Mouse (Mus musculus) stomach, embryonic 15.5 days (tissue): ENCODE results near the gene Gm6525. TPM values are rescaled to one million over a fixed set of nuclear protein-coding genes. Genes with fewer than 3 reads are reported as not detected.

ENCODE experiments used
- ATAC-seq: fragments of 200-750 bp; cut with Nextera tagmentation; 2 replicates; pipeline ENCODE4 v1.8.0; 2017; ENCODE audit warnings: low read depth, moderate number of reproducible peaks, moderate TSS enrichment; ENCODE audit not compliant: insufficient read depth, low FRiP score
- H3K27ac ChIP-seq: fragments of 300-500 bp; sonication (generic); 2 replicates; pipeline ENCODE4 v1.5.1; 2015; ENCODE audit warnings: mild to moderate bottlenecking, inconsistent platforms
- H3K27me3 ChIP-seq: fragments of 300-500 bp; sonication (generic); replicated peaks from 2 replicates; pipeline ENCODE4 v1.6.1; 2015; ENCODE audit warnings: inconsistent platforms
- H3K36me3 ChIP-seq: fragments of 300-500 bp; sonication (generic); 2 replicates; pipeline ENCODE4 v1.6.1; 2015; ENCODE audit warnings: inconsistent platforms
- H3K4me1 ChIP-seq: fragments of 300-500 bp; sonication (generic); 2 replicates; pipeline ENCODE4 v1.6.1; 2015; ENCODE audit warnings: inconsistent platforms
- H3K4me2 ChIP-seq: fragments of 300-500 bp; sonication (generic); 2 replicates; pipeline ENCODE4 v1.6.1; 2015; ENCODE audit warnings: mild to moderate bottlenecking, inconsistent platforms
- H3K4me3 ChIP-seq: fragments of 300-500 bp; sonication (generic); replicated peaks from 2 replicates; pipeline ENCODE4 v1.5.1; 2015; ENCODE audit warnings: inconsistent platforms
- H3K9ac ChIP-seq: fragments of 300-500 bp; sonication (generic); 2 replicates; pipeline ENCODE4 v1.6.1; 2015; ENCODE audit warnings: inconsistent platforms
- H3K9me3 ChIP-seq: fragments of 300-500 bp; sonication (generic); 2 replicates; pipeline ENCODE4 v1.6.1; 2016; ENCODE audit warnings: inconsistent platforms
- WGBS: fragments of 180-500 bp; shearing (Covaris S2); methylation state at CpG from one replicate; pipeline ENCODE4 v1.1.7; 2015; 5-methylcytosine and 5-hydroxymethylcytosine counted together
- polyA plus RNA-seq: library from polyadenylated mRNA; unstranded; fragments of >200 nt; fragmentation: Nextera tagmentation; extraction: Ambion mirVana; gene quantifications from 2 replicates; pipeline ENCODE4 v1.2.1, GENCODE M21; 2015

Gene Gm6525
- polyA plus RNA-seq, 1 experiment from 2014 or later: 1.2 TPM

GRCm38 (mm10) chr3:84217118-84217960, 43.4 kb downstream of the Gm6525 start:
- Histone ChIP-seq H3K4me3 (no peak overlapping the region), H3K4me1 (peaks cover 3% of the 10 kb centered on the region; the same call in 1 of the 2 replicates), H3K36me3 (no peaks in the 10 kb centered on the region), H3K9me3 (no peaks in the 10 kb centered on the region), H3K4me2 (no peak overlapping the region), H3K27ac (no peak overlapping the region), H3K9ac (no peak overlapping the region), H3K27me3 (no peaks in the 10 kb centered on the region)
- ATAC-seq: no peak
- 69% methylated on average over 12 of the region's 12 CpGs for WGBS

- no peak for ATAC-seq
- no peak overlapping the region for H3K9ac ChIP-seq
- WGBS: 60% methylated on average over 4 of the region's 4 CpGs
Measured at GRCm38 (mm10) chr3:84217961-84218351, 44.1 kb downstream of the Gm6525 start.

GRCm38 (mm10) chr3:84218498-84218897, 44.6 kb downstream of the Gm6525 start:
- Histone ChIP-seq H3K4me3 (no peak overlapping the region), H3K9ac (no peak overlapping the region)

More at GRCm38 (mm10) chr3:84217961-84218351, 44.1 kb downstream of the Gm6525 start:
- H3K27ac ChIP-seq: no peak overlapping the region
- no peaks in the 10 kb centered on the region for H3K9me3 ChIP-seq
- H3K36me3 ChIP-seq: no peaks in the 10 kb centered on the region
- peaks cover 3% of the 10 kb centered on the region; the same call in 1 of the 2 replicates for H3K4me1 ChIP-seq
- no peak overlapping the region for H3K4me3 ChIP-seq
- H3K27me3 ChIP-seq: no peaks in the 10 kb centered on the region
- H3K4me2 ChIP-seq: no peak overlapping the region

GRCm38 (mm10) chr3:84219166-84219710, 45.3 kb downstream of the Gm6525 start:
- H3K4me2 ChIP-seq: no peak overlapping the region
- no peak overlapping the region for H3K27ac ChIP-seq
- no peak overlapping the region for H3K9ac ChIP-seq
- H3K4me3 ChIP-seq: no peak overlapping the region
- no peaks in the 10 kb centered on the region for H3K9me3 ChIP-seq
- ATAC-seq: no peak
- peaks cover 3% of the 10 kb centered on the region; the same call in 1 of the 2 replicates for H3K4me1 ChIP-seq
- H3K27me3 ChIP-seq: no peaks in the 10 kb centered on the region
- 31% methylated on average over 2 of the region's 2 CpGs for WGBS
- H3K36me3 ChIP-seq: no peaks in the 10 kb centered on the region

More at GRCm38 (mm10) chr3:84218498-84218897, 44.6 kb downstream of the Gm6525 start:
- Histone ChIP-seq H3K4me2 (no peak overlapping the region), H3K36me3 (no peaks in the 10 kb centered on the region), H3K27ac (no peak overlapping the region), H3K27me3 (no peaks in the 10 kb centered on the region), H3K4me1 (peaks cover 3% of the 10 kb centered on the region; the same call in 1 of the 2 replicates), H3K9me3 (no peaks in the 10 kb centered on the region)
- WGBS: 62% methylated on average over 2 of the region's 2 CpGs
- no peak for ATAC-seq

GRCm38 (mm10) chr3:84219720-84220273, 45.9 kb downstream of the Gm6525 start:
- ATAC-seq: no peak
- no peak overlapping the region for H3K27ac ChIP-seq

GRCm38 (mm10) chr3:84220326-84220725, 46.4 kb downstream of the Gm6525 start:
- no peak for ATAC-seq
- Histone ChIP-seq H3K9ac (no peak overlapping the region), H3K36me3 (no peaks in the 10 kb centered on the region), H3K9me3 (no peaks in the 10 kb centered on the region), H3K4me1 (peaks cover 3% of the 10 kb centered on the region; the same call in 1 of the 2 replicates), H3K4me3 (peak overlapping the region; percentile 35), H3K4me2 (peak overlapping the region; percentile 60), H3K27ac (peak overlapping the region; percentile 1; the same call in 1 of the 2 replicates), H3K27me3 (no peaks in the 10 kb centered on the region)
- 3% methylated on average over 9 of the region's 9 CpGs for WGBS

More at GRCm38 (mm10) chr3:84219720-84220273, 45.9 kb downstream of the Gm6525 start:
- H3K4me3 ChIP-seq: peak overlapping the region; percentile 35
- H3K9me3 ChIP-seq: no peaks in the 10 kb centered on the region
- no peaks in the 10 kb centered on the region for H3K27me3 ChIP-seq
- H3K4me1 ChIP-seq: peaks cover 3% of the 10 kb centered on the region; the same call in 1 of the 2 replicates
- 9% methylated on average over 9 of the region's 9 CpGs for WGBS
- no peak overlapping the region for H3K9ac ChIP-seq
- H3K36me3 ChIP-seq: no peaks in the 10 kb centered on the region
- H3K4me2 ChIP-seq: peak overlapping the region; percentile 60

- WGBS: 2% methylated on average over 11 of the region's 11 CpGs
- peak overlapping the region; percentile 1; the same call in 1 of the 2 replicates for H3K27ac ChIP-seq
- ATAC-seq: no peak; the same call in 1 of the 2 replicates
- no peak overlapping the region for H3K9ac ChIP-seq
- H3K4me2 ChIP-seq: peak overlapping the region; percentile 60
- no peaks in the 10 kb centered on the region for H3K9me3 ChIP-seq
- no peaks in the 10 kb centered on the region for H3K36me3 ChIP-seq
- peak overlapping the region; percentile 35 for H3K4me3 ChIP-seq
- peaks cover 3% of the 10 kb centered on the region; the same call in 1 of the 2 replicates for H3K4me1 ChIP-seq
- no peaks in the 10 kb centered on the region for H3K27me3 ChIP-seq
Measured at GRCm38 (mm10) chr3:84220748-84221147, 46.8 kb downstream of the Gm6525 start.

Other genes starting within 250 kb of the Gm6525 start
- 40.2 and 44.9 TPM in 2 replicates for gene Tmem131l, start 133.9 kb upstream of the Gm6525 start, polyA plus RNA-seq
- gene Mnd1, start 18.3 kb upstream of the Gm6525 start, polyA plus RNA-seq: 12.7 and 15.1 TPM in 2 replicates
- gene Trim2, start 132.8 kb downstream of the Gm6525 start, polyA plus RNA-seq: 27.9 and 31.7 TPM in 2 replicates